ENCODE assay signal across 7 mouse cellular contexts in genomic region chr6:83071220-83071619, GRCm38 (mm10). TPM values are rescaled to one million over a fixed set of nuclear protein-coding genes. Genes with fewer than 3 reads are reported as not detected.
A peak's percentile ranks its signal among the peaks of the same experiment; 100 is the strongest.
DNase-seq lines count a peak whose midpoint lies in the region; ATAC-seq and TF ChIP-seq lines count a peak whose summit lies in the region.

No protein-coding gene starts in this region.

- no peaks in the 10 kb centered on the region for H3K9me3 ChIP-seq in kidney, embryonic 16.5 days (ENCODE audit: low read length)
- H3K9me3 ChIP-seq in forebrain, postnatal 0 days (ENCODE audit: low read length), result no peaks in the 10 kb centered on the region
- no peaks in the 10 kb centered on the region for H3K9me3 ChIP-seq in midbrain, postnatal 0 days (ENCODE audit: low read length)

- H3K27ac ChIP-seq in kidney, embryonic 16.5 days (ENCODE audit: low read length), result no peak overlapping the region
- H3K27ac ChIP-seq in kidney, adult 2 months (ENCODE audit: insufficient read depth, low read depth, low read length), result no peak overlapping the region
- no peak overlapping the region for H3K27ac ChIP-seq in bone marrow macrophage, adult 2 months (ENCODE audit: insufficient read depth, low read depth, low read length)
- no peak overlapping the region for H3K27ac ChIP-seq in forebrain, postnatal 0 days (ENCODE audit: low read depth, low read length)
- no peak overlapping the region for H3K27ac ChIP-seq in midbrain, postnatal 0 days (ENCODE audit: low read depth, low read length)

- no peak for TF ChIP-seq CTCF in kidney, adult 2 months (conservative IDR thresholded peaks at IDR 0.05; ENCODE audit: insufficient read depth, insufficient read length, low read depth, low read length)
- no peak for TF ChIP-seq CTCF in bone marrow macrophage, adult 2 months (IDR thresholded peaks at IDR 0.05; ENCODE audit: low read depth, low read length)
- no peak for TF ChIP-seq CTCF in forebrain, postnatal 0 days (IDR thresholded peaks at IDR 0.05; ENCODE audit: low read depth)
- TF ChIP-seq CTCF in midbrain, postnatal 0 days (IDR thresholded peaks at IDR 0.05), result no peak

- no peak for TF ChIP-seq POLR2A in kidney, adult 2 months (IDR thresholded peaks at IDR 0.05; ENCODE audit: low read depth, low read length)
- TF ChIP-seq POLR2A in bone marrow macrophage, adult 2 months (IDR thresholded peaks at IDR 0.05; ENCODE audit: borderline replicate concordance, low read depth, low read length), result no peak

- peak overlapping the region; percentile 26; the same call in 1 of the 2 replicates for H3K4me2 ChIP-seq in kidney, embryonic 16.5 days (replicated peaks; ENCODE audit: low read depth, low read length)
- H3K4me2 ChIP-seq in forebrain, postnatal 0 days (ENCODE audit: low read depth), result no peak overlapping the region
- no peak overlapping the region for H3K4me2 ChIP-seq in midbrain, postnatal 0 days (ENCODE audit: low read depth, low read length, poor library complexity, severe bottlenecking)

- H3K9ac ChIP-seq in kidney, embryonic 16.5 days (replicated peaks; ENCODE audit: low read length), result no peak overlapping the region
- H3K9ac ChIP-seq in forebrain, postnatal 0 days, result no peak overlapping the region
- no peak overlapping the region for H3K9ac ChIP-seq in midbrain, postnatal 0 days (replicated peaks; ENCODE audit: low read length, poor library complexity, severe bottlenecking)

- no peak for DNase-seq in kidney, adult 2 months
- no peak for DNase-seq in forebrain, postnatal 0 days
- no peak for DNase-seq in midbrain, postnatal 0 days (ENCODE audit: low spot score)
- DNase-seq in urinary bladder, postnatal 25 days (ENCODE audit: low spot score), result no peak
- DNase-seq in gastrocnemius, postnatal 36 days, result no peak

- H3K36me3 ChIP-seq in kidney, embryonic 16.5 days (ENCODE audit: insufficient read depth, low read length), result no peaks in the 10 kb centered on the region
- H3K36me3 ChIP-seq in kidney, adult 2 months (ENCODE audit: control insufficient read depth, insufficient read depth, low read length), result no peaks in the 10 kb centered on the region
- H3K36me3 ChIP-seq in forebrain, postnatal 0 days (ENCODE audit: insufficient read depth), result no peaks in the 10 kb centered on the region
- H3K36me3 ChIP-seq in midbrain, postnatal 0 days (ENCODE audit: insufficient read depth, low read length), result no peaks in the 10 kb centered on the region

- H3K4me3 ChIP-seq in kidney, embryonic 16.5 days (ENCODE audit: low read length), result peak overlapping the region; percentile 30
- no peak overlapping the region for H3K4me3 ChIP-seq in kidney, adult 2 months (ENCODE audit: insufficient read depth, low read depth, low read length)
- peak overlapping the region; percentile 27; the same call in 1 of the 2 replicates for H3K4me3 ChIP-seq in bone marrow macrophage, adult 2 months (ENCODE audit: insufficient read depth, low read length)
- H3K4me3 ChIP-seq in forebrain, postnatal 0 days (ENCODE audit: low read depth, low read length), result no peak overlapping the region
- H3K4me3 ChIP-seq in midbrain, postnatal 0 days (ENCODE audit: low read depth, low read length), result no peak overlapping the region

- peaks cover 25% of the 10 kb centered on the region for H3K4me1 ChIP-seq in kidney, embryonic 16.5 days (ENCODE audit: insufficient read depth, low read length)
- no peaks in the 10 kb centered on the region for H3K4me1 ChIP-seq in kidney, adult 2 months (ENCODE audit: control insufficient read depth, insufficient read depth, low read length)
- peaks cover 3% of the 10 kb centered on the region; the same call in 1 of the 2 replicates for H3K4me1 ChIP-seq in bone marrow macrophage, adult 2 months (ENCODE audit: control insufficient read depth, insufficient read depth, low read length)
- H3K4me1 ChIP-seq in forebrain, postnatal 0 days (ENCODE audit: insufficient read depth), result no peaks in the 10 kb centered on the region
- H3K4me1 ChIP-seq in midbrain, postnatal 0 days (ENCODE audit: insufficient read depth, low read length), result peaks cover 3% of the 10 kb centered on the region; the same call in 1 of the 2 replicates

- WGBS in kidney, embryonic 16.5 days, result under 1% methylated on average over 17 of the region's 24 CpGs
- 6% methylated on average over 24 of the region's 24 CpGs for WGBS in kidney, adult 2 months
- 3% methylated on average over 23 of the region's 24 CpGs for WGBS in forebrain, postnatal 0 days
- 0% methylated on average over 24 of the region's 24 CpGs for WGBS in midbrain, postnatal 0 days

- peak; percentile 40 for ATAC-seq in kidney, embryonic 16.5 days (ENCODE audit: low FRiP score, low TSS enrichment)
- peak; percentile 25; the same call in 1 of the 2 replicates for ATAC-seq in forebrain, postnatal 0 days
- 0 out of 2 replicates have a peak, but pooled peaks have one; percentile 8 for ATAC-seq in midbrain, postnatal 0 days (ENCODE audit: low FRiP score)

- intact Hi-C loops in gastrocnemius, postnatal 36 days (cut with DNase I), result no loop called here

- H3K27me3 ChIP-seq in kidney, embryonic 16.5 days (ENCODE audit: insufficient read depth, low read length), result peaks cover 95% of the 10 kb centered on the region
- peaks cover 23% of the 10 kb centered on the region for H3K27me3 ChIP-seq in kidney, adult 2 months (replicated peaks; ENCODE audit: control insufficient read depth, insufficient read depth, low read length)
- peaks cover 65% of the 10 kb centered on the region for H3K27me3 ChIP-seq in forebrain, postnatal 0 days (ENCODE audit: insufficient read depth, low read length)
- peaks cover 80% of the 10 kb centered on the region for H3K27me3 ChIP-seq in midbrain, postnatal 0 days (ENCODE audit: insufficient read depth, low read length)

RNA-seq across cellular contexts. Expression of gene Tlx2, which starts 1.1 kb away (rescaled TPM):
- polyA plus RNA-seq in kidney, embryonic 16.5 days (2015; fragmentation: Nextera tagmentation; extraction: Ambion mirVana), result 0.49 and 0.73 TPM in 2 replicates
- 0.34 and 0.36 TPM in 2 replicates for polyA plus RNA-seq in kidney, adult 2 months (2012; rRNA removed)
- polyA plus RNA-seq in bone marrow macrophage, adult 2 months (2012; ENCODE audit: insufficient read depth, insufficient read length, missing spikeins), result not detected in 2 replicates
- total RNA-seq in forebrain, postnatal 0 days (2014; rRNA removed), result not detected in 2 replicates
- polyA plus RNA-seq in forebrain, postnatal 0 days (2015; fragmentation: Nextera tagmentation; extraction: Ambion mirVana), result not detected in 2 replicates
- total RNA-seq in midbrain, postnatal 0 days (2014; rRNA removed), result not detected in 2 replicates
- polyA plus RNA-seq in midbrain, postnatal 0 days (2015; fragmentation: Nextera tagmentation; extraction: Ambion mirVana), result not detected in 2 replicates
- total RNA-seq in gastrocnemius, postnatal 36 days (2021), result not detected

RNA-seq across cellular contexts. Expression of gene Pcgf1, which starts 6.4 kb away (rescaled TPM):
- 43.1 and 44.5 TPM in 2 replicates for polyA plus RNA-seq in kidney, embryonic 16.5 days (2015; fragmentation: Nextera tagmentation; extraction: Ambion mirVana)
- 18.6 and 20.5 TPM in 2 replicates for polyA plus RNA-seq in kidney, adult 2 months (2012; rRNA removed)
- 31.0 and 37.0 TPM in 2 replicates for polyA plus RNA-seq in bone marrow macrophage, adult 2 months (2012; ENCODE audit: insufficient read depth, insufficient read length, missing spikeins)
- 16.1 and 18.8 TPM in 2 replicates for total RNA-seq in forebrain, postnatal 0 days (2014; rRNA removed)
- 30.7 and 30.8 TPM in 2 replicates for polyA plus RNA-seq in forebrain, postnatal 0 days (2015; fragmentation: Nextera tagmentation; extraction: Ambion mirVana)
- total RNA-seq in midbrain, postnatal 0 days (2014; rRNA removed), result 11.8 and 20.4 TPM in 2 replicates
- 30.4 and 35.5 TPM in 2 replicates for polyA plus RNA-seq in midbrain, postnatal 0 days (2015; fragmentation: Nextera tagmentation; extraction: Ambion mirVana)
- total RNA-seq in gastrocnemius, postnatal 36 days (2021), result 1 to 10 TPM; 4.5 to 7.4 TPM

RNA-seq across cellular contexts. Expression of gene Dqx1, which starts 13.6 kb away (rescaled TPM):
- 5.0 and 5.2 TPM in 2 replicates for polyA plus RNA-seq in kidney, embryonic 16.5 days (2015; fragmentation: Nextera tagmentation; extraction: Ambion mirVana)
- polyA plus RNA-seq in kidney, adult 2 months (2012; rRNA removed), result 8.8 and 11.0 TPM in 2 replicates
- polyA plus RNA-seq in bone marrow macrophage, adult 2 months (2012; ENCODE audit: insufficient read depth, insufficient read length, missing spikeins), result 0.83 and 1.6 TPM in 2 replicates
- total RNA-seq in forebrain, postnatal 0 days (2014; rRNA removed), result 0.05 TPM in 1 of 2 replicates, not detected in the other
- 0.11 and 0.13 TPM in 2 replicates for polyA plus RNA-seq in forebrain, postnatal 0 days (2015; fragmentation: Nextera tagmentation; extraction: Ambion mirVana)
- total RNA-seq in midbrain, postnatal 0 days (2014; rRNA removed), result 0.09 and 0.11 TPM in 2 replicates
- polyA plus RNA-seq in midbrain, postnatal 0 days (2015; fragmentation: Nextera tagmentation; extraction: Ambion mirVana), result 0.30 and 0.32 TPM in 2 replicates
- total RNA-seq in gastrocnemius, postnatal 36 days (2021), result under 1 TPM; 0.26 to 0.32 TPM

RNA-seq across cellular contexts. Expression of gene Lbx2, which starts 14.9 kb away (rescaled TPM):
- polyA plus RNA-seq in kidney, embryonic 16.5 days (2015; fragmentation: Nextera tagmentation; extraction: Ambion mirVana), result 8.6 TPM in 2 replicates
- 1.4 and 2.5 TPM in 2 replicates for polyA plus RNA-seq in kidney, adult 2 months (2012; rRNA removed)
- 0.78 TPM in 1 of 2 replicates, not detected in the other for polyA plus RNA-seq in bone marrow macrophage, adult 2 months (2012; ENCODE audit: insufficient read depth, insufficient read length, missing spikeins)
- 0.46 TPM in 1 of 2 replicates, not detected in the other for total RNA-seq in forebrain, postnatal 0 days (2014; rRNA removed)
- polyA plus RNA-seq in forebrain, postnatal 0 days (2015; fragmentation: Nextera tagmentation; extraction: Ambion mirVana), result 0.33 TPM in 1 of 2 replicates, not detected in the other
- total RNA-seq in midbrain, postnatal 0 days (2014; rRNA removed), result not detected in 2 replicates
- 0.26 TPM in 1 of 2 replicates, not detected in the other for polyA plus RNA-seq in midbrain, postnatal 0 days (2015; fragmentation: Nextera tagmentation; extraction: Ambion mirVana)
- total RNA-seq in gastrocnemius, postnatal 36 days (2021), result under 1 TPM in 1 of 2 experiments, not detected in 1; 0.56 TPM

RNA-seq across cellular contexts. Expression of gene Htra2, which starts 16.1 kb away (rescaled TPM):
- polyA plus RNA-seq in kidney, embryonic 16.5 days (2015; fragmentation: Nextera tagmentation; extraction: Ambion mirVana), result 91.9 and 94.3 TPM in 2 replicates
- polyA plus RNA-seq in kidney, adult 2 months (2012; rRNA removed), result 39.6 and 40.2 TPM in 2 replicates
- 90.8 and 108 TPM in 2 replicates for polyA plus RNA-seq in bone marrow macrophage, adult 2 months (2012; ENCODE audit: insufficient read depth, insufficient read length, missing spikeins)
- 46.1 and 47.0 TPM in 2 replicates for total RNA-seq in forebrain, postnatal 0 days (2014; rRNA removed)
- 75.1 and 81.0 TPM in 2 replicates for polyA plus RNA-seq in forebrain, postnatal 0 days (2015; fragmentation: Nextera tagmentation; extraction: Ambion mirVana)
- total RNA-seq in midbrain, postnatal 0 days (2014; rRNA removed), result 45.4 and 56.5 TPM in 2 replicates
- polyA plus RNA-seq in midbrain, postnatal 0 days (2015; fragmentation: Nextera tagmentation; extraction: Ambion mirVana), result 87.8 and 93.4 TPM in 2 replicates
- 10 to 100 TPM; 16.7 to 18.3 TPM for total RNA-seq in gastrocnemius, postnatal 36 days (2021)

Comparison
In these comparisons a context has a peak if more than half of its experiments do, and no peak if none do; other contexts are left out.
1. H3K4me3 ChIP-seq: peak in kidney, embryonic 16.5 days (single experiment) and bone marrow macrophage, adult 2 months (single experiment); none in kidney, adult 2 months (single experiment), forebrain, postnatal 0 days (single experiment) and midbrain, postnatal 0 days (single experiment).
2. Peak in every context shown above with its lines, with median percentiles within 50 percentile points of each other: ATAC-seq.